Mouse (Mus musculus): ENCODE measurements at regions not wholly inside any gene's neighbourhood (a gene's known extent, or its start where the extent isn't known, plus 50 kb on each side); places are given as distances from the start of the nearest gene placed in this dataset.

DNA sequence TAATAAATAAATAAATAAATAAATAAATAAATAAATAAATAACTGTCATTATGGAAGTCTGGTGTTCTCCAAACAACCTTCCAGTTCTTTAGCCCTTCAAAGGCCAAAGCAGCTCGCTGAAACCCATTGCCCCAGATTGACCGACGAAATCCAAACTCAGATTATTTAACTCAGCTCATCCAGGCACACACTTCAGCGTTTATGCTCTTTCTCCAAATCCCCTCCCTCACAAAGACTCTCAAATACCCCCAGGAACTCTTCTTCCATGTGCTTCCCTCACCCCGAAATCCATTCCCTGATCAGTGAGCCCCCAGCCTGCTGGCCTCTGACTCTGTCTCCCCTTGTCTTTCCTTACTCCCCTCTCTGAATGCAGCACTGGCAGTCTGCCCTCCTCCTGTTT is 480.8 kb downstream of the Tns1 start:
- TF ChIP-seq POLR2A (IDR thresholded peaks at IDR 0.05; ENCODE audit: borderline replicate concordance, insufficient read depth, low read length): no peak
- TF ChIP-seq CTCF (IDR thresholded peaks at IDR 0.05; ENCODE audit: borderline replicate concordance, insufficient read depth, low read depth, low read length): no peak

All from cerebellum, adult 2 months (tissue).